Mouse (Mus musculus) limb, embryonic 10.5 days (tissue): ENCODE measurements around the gene Eif5. TPM values are rescaled to one million over a fixed set of nuclear protein-coding genes. Genes with fewer than 3 reads are reported as not detected.

ENCODE experiments used
- DNase-seq: peaks from one replicate; pipeline ENCODE4 v3.0.0-alpha.2; 2017; ENCODE audit warnings: low spot score
- H3K27ac ChIP-seq: fragments of 300-500 bp; sonication (generic); 2 replicates; pipeline ENCODE4 v1.5.1; 2016; ENCODE audit warnings: mild to moderate bottlenecking
- H3K27me3 ChIP-seq: fragments of 300-500 bp; sonication (generic); 2 replicates; pipeline ENCODE4 v1.6.1; 2016; ENCODE audit warnings: low read depth, mild to moderate bottlenecking; ENCODE audit not compliant: poor library complexity, severe bottlenecking
- H3K36me3 ChIP-seq: fragments of 300-500 bp; sonication (generic); 2 replicates; pipeline ENCODE4 v1.6.1; 2016; ENCODE audit warnings: mild to moderate bottlenecking, moderate library complexity
- H3K4me1 ChIP-seq: fragments of 300-500 bp; sonication (generic); 2 replicates; pipeline ENCODE4 v1.6.1; 2016
- H3K4me3 ChIP-seq: fragments of 300-500 bp; sonication (generic); 2 replicates; pipeline ENCODE4 v1.5.1; 2016; ENCODE audit warnings: mild to moderate bottlenecking, moderate library complexity
- H3K9me3 ChIP-seq: fragments of 300-500 bp; sonication (generic); replicated peaks from 2 replicates; pipeline ENCODE4 v1.6.1; 2016; ENCODE audit warnings: mild to moderate bottlenecking
- WGBS: fragments of 180-500 bp; shearing (Covaris S2); methylation state at CpG from one replicate; pipeline ENCODE4 v1.1.7; 2016; 5-methylcytosine and 5-hydroxymethylcytosine counted together
- polyA plus RNA-seq: library from polyadenylated mRNA; unstranded; fragments of >200 nt; fragmentation: Nextera tagmentation; extraction: Ambion mirVana; gene quantifications from 2 replicates; pipeline ENCODE4 v1.2.1, GENCODE M21; 2016

Gene Eif5
- polyA plus RNA-seq, 1 experiment from 2014 or later = 688 TPM

DNA sequence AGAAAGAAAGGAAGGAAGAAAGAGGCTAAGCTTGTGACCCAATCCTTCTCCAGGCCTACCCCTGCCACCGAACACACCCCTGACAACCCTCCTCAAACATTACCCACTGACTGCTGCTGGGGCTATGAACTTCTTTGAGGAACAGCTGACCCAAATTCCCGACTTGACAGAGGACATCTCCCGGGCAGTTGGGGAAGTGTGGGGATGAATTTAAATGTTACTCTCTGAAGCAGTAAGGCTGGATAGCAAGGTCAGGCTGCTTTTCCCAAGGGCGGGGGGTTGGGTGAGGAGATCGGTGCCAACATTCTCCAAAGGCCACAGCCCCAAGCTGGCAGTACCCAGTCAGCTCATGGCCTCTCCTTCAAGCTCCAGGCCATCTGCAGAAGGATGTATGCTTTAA is 24.1 kb upstream of the Eif5 start:
- 73% methylated on average over 5 of the region's 5 CpGs for WGBS
- H3K27ac ChIP-seq = no peak overlapping the region
- H3K36me3 ChIP-seq = no peaks in the 10 kb centered on the region
- no peaks in the 10 kb centered on the region for H3K27me3 ChIP-seq
- DNase-seq = no peak
- H3K4me1 ChIP-seq = no peaks in the 10 kb centered on the region
- H3K4me3 ChIP-seq = no peak overlapping the region
- H3K9me3 ChIP-seq = no peaks in the 10 kb centered on the region

DNA sequence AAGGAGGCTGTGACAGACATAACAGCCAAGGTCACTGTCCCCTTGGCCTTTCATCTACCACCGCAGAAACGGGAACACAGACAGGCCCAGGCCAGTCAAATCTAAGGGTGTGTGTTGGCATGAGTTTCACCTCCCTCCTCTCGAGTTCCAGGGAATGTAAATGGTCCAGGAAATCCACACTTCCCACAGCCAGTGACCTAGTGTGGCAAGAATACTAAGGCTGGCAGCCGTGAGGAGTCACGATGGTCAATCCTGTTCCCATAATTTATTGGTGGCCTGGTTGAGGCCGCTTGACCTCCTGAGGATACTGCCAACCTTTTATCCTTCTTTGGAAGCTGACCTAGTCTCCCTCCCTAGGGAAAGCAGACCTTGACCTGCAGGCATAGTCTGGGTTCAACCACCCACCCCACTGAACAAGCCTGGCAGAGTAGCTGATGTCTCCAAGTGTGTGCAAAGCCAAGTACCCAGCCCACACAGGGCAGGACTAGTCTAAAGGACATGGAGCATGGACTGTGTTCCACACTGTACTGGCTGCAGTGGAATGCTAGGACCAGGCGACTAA is 23.5 kb upstream of the Eif5 start:
- Histone ChIP-seq H3K9me3 (no peaks in the 10 kb centered on the region), H3K27ac (no peak overlapping the region), H3K4me3 (no peak overlapping the region), H3K36me3 (no peaks in the 10 kb centered on the region), H3K27me3 (no peaks in the 10 kb centered on the region), H3K4me1 (no peaks in the 10 kb centered on the region)
- no peak for DNase-seq
- WGBS = 62% methylated on average over 7 of the region's 7 CpGs

GRCm38 (mm10) chr12:111514874-111515649 is 22.8 kb upstream of the Eif5 start:
- Histone ChIP-seq H3K9me3 (no peaks in the 10 kb centered on the region), H3K27me3 (no peaks in the 10 kb centered on the region), H3K4me1 (no peaks in the 10 kb centered on the region), H3K4me3 (no peak overlapping the region), H3K27ac (no peak overlapping the region), H3K36me3 (no peaks in the 10 kb centered on the region)
- DNase-seq = no peak
- WGBS = 89% methylated on average over 7 of the region's 7 CpGs

- Histone ChIP-seq H3K9me3 (no peaks in the 10 kb centered on the region), H3K27ac (no peak overlapping the region), H3K27me3 (no peaks in the 10 kb centered on the region), H3K36me3 (no peaks in the 10 kb centered on the region), H3K4me3 (no peak overlapping the region), H3K4me1 (no peaks in the 10 kb centered on the region)
- WGBS = 94% methylated on average over 5 of the region's 5 CpGs
- no peak for DNase-seq
These were observed 21.9 kb upstream of the Eif5 start for GRCm38 (mm10) chr12:111515920-111516319.

GRCm38 (mm10) chr12:111516826-111517225 is 21.0 kb upstream of the Eif5 start:
- no peak for DNase-seq
- 90% methylated on average over 6 of the region's 6 CpGs for whole genome bisulfite sequencing
- H3K4me3 ChIP-seq = no peak overlapping the region
- H3K9me3 ChIP-seq = no peaks in the 10 kb centered on the region
- H3K36me3 ChIP-seq = no peaks in the 10 kb centered on the region
- H3K27ac ChIP-seq = no peak overlapping the region
- H3K4me1 ChIP-seq = no peaks in the 10 kb centered on the region
- H3K27me3 ChIP-seq = no peaks in the 10 kb centered on the region

- H3K4me3 ChIP-seq = no peak overlapping the region
- peaks cover 3% of the 10 kb centered on the region; the same call in 1 of the 2 replicates for H3K9me3 ChIP-seq
- H3K27me3 ChIP-seq = no peaks in the 10 kb centered on the region
- no peak overlapping the region for H3K27ac ChIP-seq
- H3K4me1 ChIP-seq = no peaks in the 10 kb centered on the region
- no peaks in the 10 kb centered on the region for H3K36me3 ChIP-seq
- no peak for DNase-seq
- 67% methylated on average over 4 of the region's 4 CpGs for WGBS
These were observed 19.9 kb upstream of the Eif5 start for GRCm38 (mm10) chr12:111517901-111518300.

DNA sequence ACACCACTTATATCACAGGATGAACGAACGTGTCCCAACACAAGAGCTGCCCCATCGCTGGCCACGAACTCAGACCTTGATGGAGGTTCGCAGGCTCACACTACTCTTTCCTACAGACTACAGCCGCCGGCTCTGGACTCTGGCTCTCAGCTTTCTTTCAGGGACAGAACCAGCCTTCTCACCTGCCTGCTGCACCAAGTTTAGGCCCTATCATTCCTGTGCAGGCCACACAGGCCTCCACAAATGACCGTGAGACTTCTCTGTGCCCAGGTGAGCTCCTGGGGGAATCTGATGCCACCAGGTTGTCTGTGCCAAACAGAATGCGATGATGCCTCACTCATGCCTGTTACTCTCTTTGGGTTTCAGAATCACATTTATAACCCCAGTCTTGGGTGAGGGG is 19.4 kb upstream of the Eif5 start:
- peaks cover 3% of the 10 kb centered on the region; the same call in 1 of the 2 replicates for H3K9me3 ChIP-seq
- H3K27me3 ChIP-seq = no peaks in the 10 kb centered on the region
- H3K4me3 ChIP-seq = no peak overlapping the region
- no peaks in the 10 kb centered on the region for H3K4me1 ChIP-seq
- WGBS = 88% methylated on average over 9 of the region's 9 CpGs
- no peak overlapping the region for H3K27ac ChIP-seq
- no peak for DNase-seq
- H3K36me3 ChIP-seq = no peaks in the 10 kb centered on the region

DNA sequence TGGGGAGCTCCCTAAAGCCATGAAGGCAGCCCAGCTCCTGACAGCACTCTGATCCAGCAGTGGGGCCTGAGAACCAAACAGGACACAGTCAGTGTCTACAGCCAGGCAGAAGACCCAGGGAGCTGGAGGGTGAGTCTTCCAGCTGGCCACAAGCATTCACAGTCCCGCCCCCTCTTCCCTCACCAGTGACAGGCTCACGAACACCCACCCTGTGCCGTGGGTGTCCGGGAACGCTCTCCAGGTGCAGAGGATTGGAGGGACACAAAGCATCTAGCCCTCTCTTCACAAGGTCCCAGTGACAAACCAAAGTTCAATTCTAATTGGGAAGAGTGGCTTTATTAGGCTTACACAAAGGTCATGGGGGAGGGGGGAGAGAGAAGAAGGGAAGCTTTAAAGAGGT is 18.0 kb upstream of the Eif5 start:
- no peak overlapping the region for H3K4me3 ChIP-seq
- H3K36me3 ChIP-seq = no peaks in the 10 kb centered on the region
- 59% methylated on average over 5 of the region's 5 CpGs for WGBS
- H3K9me3 ChIP-seq = peaks cover 3% of the 10 kb centered on the region; the same call in 1 of the 2 replicates
- H3K27me3 ChIP-seq = no peaks in the 10 kb centered on the region
- no peak overlapping the region for H3K27ac ChIP-seq
- DNase-seq = no peak
- no peaks in the 10 kb centered on the region for H3K4me1 ChIP-seq

DNA sequence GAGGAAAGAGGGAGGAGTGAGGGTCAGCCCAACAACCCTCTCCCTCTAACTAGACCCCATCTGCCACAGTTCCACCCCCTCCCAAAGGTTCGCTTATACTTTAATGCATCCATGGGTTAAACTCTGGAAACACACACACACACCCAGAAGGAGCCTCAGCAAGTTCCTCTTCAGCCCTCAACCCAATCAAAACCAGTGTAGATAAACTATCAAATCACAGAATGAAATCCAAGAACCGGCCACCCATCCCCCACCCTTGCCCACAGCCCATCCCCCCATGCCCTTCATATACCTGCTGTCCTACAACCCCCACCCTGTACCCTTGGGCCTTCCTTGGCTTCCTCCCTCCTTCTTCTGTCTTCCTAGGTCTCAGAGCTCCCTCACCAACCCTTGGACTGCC is 16.8 kb upstream of the Eif5 start:
- H3K27ac ChIP-seq = no peak overlapping the region
- peaks cover 3% of the 10 kb centered on the region; the same call in 1 of the 2 replicates for H3K9me3 ChIP-seq
- H3K27me3 ChIP-seq = no peaks in the 10 kb centered on the region
- WGBS = 85% methylated on average over 2 of the region's 2 CpGs
- DNase-seq = no peak
- no peak overlapping the region for H3K4me3 ChIP-seq
- no peaks in the 10 kb centered on the region for H3K36me3 ChIP-seq
- no peaks in the 10 kb centered on the region for H3K4me1 ChIP-seq

DNA sequence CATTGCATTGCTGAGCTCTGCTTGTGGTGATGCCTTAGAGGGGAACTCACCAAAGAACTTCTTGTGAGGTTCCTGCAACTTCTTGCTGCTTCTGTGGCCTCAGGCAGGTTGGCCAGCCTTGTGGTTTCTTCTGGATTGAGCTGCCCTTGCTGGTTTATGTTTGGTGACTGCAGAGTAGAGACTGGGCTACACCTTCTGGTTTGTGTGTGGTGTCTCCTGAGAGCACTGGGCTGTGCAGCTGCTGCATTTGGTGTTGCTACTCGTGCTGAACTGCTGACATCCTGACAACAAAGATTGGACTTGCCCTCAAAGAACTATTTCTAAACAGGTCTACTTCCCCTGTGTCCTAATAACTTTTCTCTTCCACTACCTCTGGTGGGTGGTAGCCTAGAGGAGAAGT is 13.3 kb upstream of the Eif5 start:
- 81% methylated on average over 1 of the region's 1 CpGs for WGBS
- Histone ChIP-seq H3K4me3 (no peak overlapping the region), H3K9me3 (peaks cover 3% of the 10 kb centered on the region; the same call in 1 of the 2 replicates), H3K27ac (no peak overlapping the region), H3K36me3 (no peaks in the 10 kb centered on the region), H3K4me1 (no peaks in the 10 kb centered on the region), H3K27me3 (no peaks in the 10 kb centered on the region)
- no peak for DNase-seq

DNA sequence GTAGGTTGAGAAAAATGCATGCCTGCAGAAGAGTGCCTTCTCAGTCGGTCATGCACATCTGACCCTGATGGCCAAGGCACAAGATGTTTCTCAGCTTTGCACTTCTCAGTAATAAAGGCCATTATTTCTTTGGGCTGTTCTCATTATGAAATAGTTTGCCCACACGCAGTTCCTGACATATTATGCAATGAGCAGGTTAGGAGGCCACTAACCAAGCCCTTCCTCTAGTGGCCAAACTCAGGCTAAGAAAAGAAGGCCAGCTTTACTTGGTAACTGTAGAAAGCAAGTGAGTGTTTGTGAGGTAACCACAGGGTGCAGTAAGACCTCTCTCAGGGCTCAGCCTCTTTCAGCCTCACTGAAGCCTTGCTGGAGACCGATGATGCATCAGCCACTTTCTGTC is 12.9 kb upstream of the Eif5 start:
- WGBS = 83% methylated on average over 3 of the region's 3 CpGs
- Histone ChIP-seq H3K4me3 (no peak overlapping the region), H3K27me3 (no peaks in the 10 kb centered on the region), H3K36me3 (no peaks in the 10 kb centered on the region), H3K9me3 (peaks cover 3% of the 10 kb centered on the region; the same call in 1 of the 2 replicates), H3K27ac (no peak overlapping the region), H3K4me1 (no peaks in the 10 kb centered on the region)
- no peak for DNase-seq

- H3K9me3 ChIP-seq = no peaks in the 10 kb centered on the region
- 73% methylated on average over 8 of the region's 8 CpGs for WGBS
These were observed 10.1 kb upstream of the Eif5 start for GRCm38 (mm10) chr12:111527643-111528281.

GRCm38 (mm10) chr12:111529192-111529591 is 8.6 kb upstream of the Eif5 start:
- H3K27me3 ChIP-seq = no peaks in the 10 kb centered on the region
- H3K27ac ChIP-seq = no peak overlapping the region
- H3K4me1 ChIP-seq = no peaks in the 10 kb centered on the region
- no peak for DNase-seq
- no peaks in the 10 kb centered on the region for H3K9me3 ChIP-seq
- no peak overlapping the region for H3K4me3 ChIP-seq
- WGBS = 22% methylated on average over 8 of the region's 8 CpGs
- no peaks in the 10 kb centered on the region for H3K36me3 ChIP-seq

More at GRCm38 (mm10) chr12:111527643-111528281, 10.1 kb upstream of the Eif5 start:
- Histone ChIP-seq H3K27ac (no peak overlapping the region), H3K4me1 (no peaks in the 10 kb centered on the region), H3K4me3 (no peak overlapping the region), H3K36me3 (no peaks in the 10 kb centered on the region), H3K27me3 (no peaks in the 10 kb centered on the region)
- DNase-seq = no peak
